Mouse (Mus musculus): Measurements from ENCODE around the gene Rps6ka4.

DNA sequence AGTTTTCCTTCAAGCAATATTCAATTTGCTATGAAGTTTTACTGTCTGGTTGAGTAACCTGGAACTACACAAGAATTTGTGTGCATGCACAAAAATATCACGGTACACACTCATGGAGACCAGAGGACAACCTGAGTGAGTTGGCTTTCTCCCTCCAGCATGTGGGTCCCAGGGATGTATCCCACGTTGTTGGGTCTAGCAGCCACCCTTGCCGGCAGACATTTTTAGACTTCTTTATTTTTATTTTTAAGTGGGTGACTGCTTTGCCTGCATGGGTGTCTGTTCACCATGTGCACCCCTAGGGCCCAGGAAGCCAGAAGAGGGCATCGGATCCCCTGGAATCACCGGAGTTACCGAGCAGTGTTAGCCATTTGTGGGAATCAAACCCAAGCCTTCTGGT lies 15.1 kb downstream of the Rps6ka4 start:
- TF ChIP-seq CTCF (IDR thresholded peaks at IDR 0.05; ENCODE audit: low read depth, low read length) (no peak), POLR2A (IDR thresholded peaks at IDR 0.05; ENCODE audit: insufficient read depth, low read length) (no peak), EP300 (IDR thresholded peaks at IDR 0.05; ENCODE audit: insufficient read depth, low read depth, low read length) (no peak)

Measured in ES-Bruce4 (cell line).